Mouse (Mus musculus): Measurements from ENCODE around the gene Rab1b. TPM values are rescaled to one million over a fixed set of nuclear protein-coding genes. Genes with fewer than 3 reads are reported as not detected.
"Not testable (repeated sequence)": the region's sequence is repeated elsewhere in the genome, so short reads cannot be mapped to it uniquely, and the experiment has no call there.

Rab1b gene
- total RNA-seq (2021), result 100 to 1,000 TPM; 190 to 204 TPM
- long read RNA-seq, experiment 1, transcript Rab1b-201 (6 exons, 1,913 nt), result major isoform, 191 of 231 reads
- long read RNA-seq, experiment 1, partial matches to known transcripts, result 5 of 231 reads
- long read RNA-seq, experiment 1, other reads (novel, unspliced or antisense), result 35 of 231 reads
- long read RNA-seq, experiment 2, transcript Rab1b-201 (6 exons, 1,913 nt), result major isoform, 84 of 107 reads
- long read RNA-seq, experiment 2, partial matches to known transcripts, result 3 of 107 reads
- long read RNA-seq, experiment 2, other reads (novel, unspliced or antisense), result 20 of 107 reads

- DNase-seq, result peak; percentile 98 to 99
Observed at GRCm38 (mm10) chr19:5106731-5107191, at the start of gene Rab1b. Gene Rab1b (minus strand): TSS chr19:5107072.

- DNase-seq, result no peak
Observed at GRCm38 (mm10) chr19:5152261-5152660, 45.4 kb upstream of the Rab1b start.

GRCm38 (mm10) chr19:5151741-5152140, 44.9 kb upstream of the Rab1b start:
- DNase-seq, result no peak

- DNase-seq, result peak; percentile 46 to 63
Observed at GRCm38 (mm10) chr19:5151331-5151730, 44.5 kb upstream of the Rab1b start.

GRCm38 (mm10) chr19:5150358-5150757, 43.5 kb upstream of the Rab1b start:
- DNase-seq, result no peak

- DNase-seq, result not testable (repeated sequence)
Observed at GRCm38 (mm10) chr19:5149041-5149440, 42.2 kb upstream of the Rab1b start.

GRCm38 (mm10) chr19:5139640-5140039, 32.8 kb upstream of the Rab1b start:
- peak; percentile 27 to 79 for DNase-seq

- no peak for DNase-seq
Observed at GRCm38 (mm10) chr19:5131237-5131636, 24.4 kb upstream of the Rab1b start.

- no peak for DNase-seq
Observed at GRCm38 (mm10) chr19:5129770-5130169, 22.9 kb upstream of the Rab1b start.

- no peak for DNase-seq
Observed at GRCm38 (mm10) chr19:5124055-5124614, 17.3 kb upstream of the Rab1b start.

- no peak for DNase-seq
Observed at GRCm38 (mm10) chr19:5123241-5123640, 16.4 kb upstream of the Rab1b start.

GRCm38 (mm10) chr19:5122492-5122891, 15.6 kb upstream of the Rab1b start:
- no peak for DNase-seq

- DNase-seq, result no peak
Observed at GRCm38 (mm10) chr19:5118384-5118698, 11.5 kb upstream of the Rab1b start, which contains the start of gene Klc2. Gene Klc2 (minus strand): TSS chr19:5118560.

- peak; percentile 90 to 91 for DNase-seq
Observed at GRCm38 (mm10) chr19:5117494-5118383, 10.9 kb upstream of the Rab1b start.

GRCm38 (mm10) chr19:5113783-5114182, 6.9 kb upstream of the Rab1b start:
- no peak for DNase-seq

GRCm38 (mm10) chr19:5109659-5110453, 3.0 kb upstream of the Rab1b start:
- DNase-seq, result no peak

- DNase-seq, result no peak
Observed at GRCm38 (mm10) chr19:5108702-5109101, 1.8 kb upstream of the Rab1b start.

- DNase-seq, result peak; percentile 44 to 47
Observed at GRCm38 (mm10) chr19:5108271-5108575, 1.4 kb upstream of the Rab1b start.

- no peak for DNase-seq
Observed at GRCm38 (mm10) chr19:5107556-5108270, 841 bp upstream of the Rab1b start.

GRCm38 (mm10) chr19:5106074-5106473, 798 bp downstream of the Rab1b start:
- DNase-seq, result peak in 1 of 2 experiments; percentile 37

- peak; percentile 49 to 61 for DNase-seq
Observed at GRCm38 (mm10) chr19:5098363-5099143, 8.3 kb downstream of the Rab1b start, which contains the start of gene Cnih2. Gene Cnih2 (minus strand): TSS chr19:5098521.

All from heart, adult 18-20 months (tissue).